Mouse (Mus musculus) neural tube, embryonic 12.5 days (tissue): ENCODE results near the gene Olfr972. TPM values are rescaled to one million over a fixed set of nuclear protein-coding genes. Genes with fewer than 3 reads are reported as not detected.
"Not testable (repeated sequence)": the region's sequence is repeated elsewhere in the genome, so short reads cannot be mapped to it uniquely, and the experiment has no call there.

Experiments
- ATAC-seq: fragments of 200-750 bp; cut with Nextera tagmentation; 2 replicates; pipeline ENCODE4 v1.8.0; 2017; ENCODE audit warnings: low read depth, mild to moderate bottlenecking, moderate TSS enrichment, moderate library complexity; ENCODE audit not compliant: low FRiP score
- H3K27ac ChIP-seq: fragments of 300-500 bp; sonication (generic); 2 replicates; pipeline ENCODE4 v1.5.1; 2016
- H3K27me3 ChIP-seq: fragments of 300-500 bp; sonication (generic); replicated peaks from 2 replicates; pipeline ENCODE4 v1.6.1; 2016; ENCODE audit warnings: mild to moderate bottlenecking
- H3K36me3 ChIP-seq: fragments of 300-500 bp; sonication (generic); 2 replicates; pipeline ENCODE4 v1.6.1; 2016; ENCODE audit warnings: mild to moderate bottlenecking
- H3K4me1 ChIP-seq: fragments of 300-500 bp; sonication (generic); 2 replicates; pipeline ENCODE4 v1.6.1; 2016
- H3K4me2 ChIP-seq: fragments of 300-500 bp; sonication (generic); replicated peaks from 2 replicates; pipeline ENCODE4 v1.6.1; 2016; ENCODE audit warnings: mild to moderate bottlenecking
- H3K4me3 ChIP-seq: fragments of 300-500 bp; sonication (generic); 2 replicates; pipeline ENCODE4 v1.5.1; 2016
- H3K9ac ChIP-seq: fragments of 300-500 bp; sonication (generic); 2 replicates; pipeline ENCODE4 v1.6.1; 2016; ENCODE audit warnings: mild to moderate bottlenecking
- H3K9me3 ChIP-seq: fragments of 300-500 bp; sonication (generic); 2 replicates; pipeline ENCODE4 v1.6.1; 2016; ENCODE audit warnings: mild to moderate bottlenecking
- WGBS: fragments of 180-500 bp; shearing (Covaris S2); methylation state at CpG from one replicate; pipeline ENCODE4 v1.1.7; 2016; 5-methylcytosine and 5-hydroxymethylcytosine counted together
- polyA plus RNA-seq: library from polyadenylated mRNA; unstranded; fragments of >200 nt; fragmentation: Nextera tagmentation; extraction: Ambion mirVana; gene quantifications from 2 replicates; pipeline ENCODE4 v1.2.1, GENCODE M21; 2016

Olfr972 gene
- not detected in 2 replicates for polyA plus RNA-seq

DNA sequence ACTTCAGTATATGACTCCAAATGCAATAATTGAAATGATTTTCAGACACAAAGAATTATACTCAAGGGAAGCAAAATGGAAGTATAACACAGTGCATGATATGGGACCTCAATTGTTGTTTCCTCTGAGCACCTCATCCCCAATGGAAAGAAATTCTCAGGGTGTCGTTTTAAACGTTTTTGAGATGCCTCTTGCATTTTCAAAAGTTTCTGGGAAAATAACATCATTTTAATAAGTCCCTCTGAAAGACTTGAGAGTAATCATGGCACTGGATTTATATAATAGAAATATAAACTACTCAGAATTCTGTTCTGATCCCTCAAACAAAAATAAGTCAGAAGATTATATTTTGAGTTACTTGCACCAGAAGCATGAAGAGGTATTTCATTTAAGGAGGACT lies at the start of gene Olfr972:
Gene Olfr972, plus strand, starts transcription at position 301 of the 400 bp plus-strand sequence.
- Histone ChIP-seq H3K36me3 (no peaks in the 10 kb centered on the region), H3K4me2 (no peak within 1 kb of the TSS), H3K27ac (no peak within 1 kb of the TSS), H3K9ac (no peak within 1 kb of the TSS), H3K4me3 (no peak within 1 kb of the TSS), H3K27me3 (no peaks in the 10 kb centered on the region), H3K9me3 (no peaks in the 10 kb centered on the region), H3K4me1 (no peaks in the 10 kb centered on the region)
- WGBS: 75% methylated on average over 2 of the region's 2 CpGs
- no peak for ATAC-seq

DNA sequence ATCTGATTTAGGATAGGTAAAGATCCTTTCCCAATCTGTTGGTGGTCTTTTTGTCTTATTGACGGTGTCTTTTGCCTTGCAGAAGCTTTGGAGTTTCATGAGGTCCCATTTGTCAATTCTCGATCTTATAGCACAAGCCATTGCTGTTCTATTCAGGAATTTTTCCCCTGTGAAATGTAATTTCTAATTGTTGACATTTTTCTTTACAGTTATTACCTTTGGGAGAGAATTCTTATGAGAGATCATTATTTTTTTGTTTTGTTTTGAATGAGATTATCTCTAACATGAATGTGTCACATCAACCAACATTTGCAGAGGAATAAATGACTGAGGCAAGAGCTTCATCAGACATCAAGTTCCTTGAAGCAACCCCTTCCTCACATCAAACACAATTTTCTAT lies 29.6 kb upstream of the Olfr972 start, which contains the start of gene Olfr971:
Gene Olfr971, plus strand, starts transcription at position 301 of the 400 bp plus-strand sequence.
- not testable (repeated sequence) for H3K4me3 ChIP-seq, H3K27me3 ChIP-seq, H3K27ac ChIP-seq, H3K9ac ChIP-seq, H3K4me1 ChIP-seq, H3K4me2 ChIP-seq, H3K9me3 ChIP-seq, H3K36me3 ChIP-seq, ATAC-seq
- WGBS: 92% methylated on average over 2 of the region's 2 CpGs

GRCm38 (mm10) chr9:39871986-39872385 lies 5.8 kb downstream of the Olfr972 start:
- ATAC-seq, H3K4me1 ChIP-seq, H3K4me2 ChIP-seq, H3K36me3 ChIP-seq, H3K27ac ChIP-seq, H3K4me3 ChIP-seq, H3K9me3 ChIP-seq, H3K9ac ChIP-seq, H3K27me3 ChIP-seq: not testable (repeated sequence)
- WGBS: 91% methylated on average over 1 of the region's 1 CpGs

GRCm38 (mm10) chr9:39877541-39878396 lies 11.5 kb downstream of the Olfr972 start:
- H3K4me2 ChIP-seq, H3K27ac ChIP-seq, H3K9me3 ChIP-seq, H3K4me3 ChIP-seq, H3K4me1 ChIP-seq, H3K27me3 ChIP-seq, H3K9ac ChIP-seq, H3K36me3 ChIP-seq: not testable (repeated sequence)
- WGBS: no CpG with 5 or more reads among the region's 4 CpGs
- peak; percentile 50; the same call in 1 of the 2 replicates for ATAC-seq

DNA sequence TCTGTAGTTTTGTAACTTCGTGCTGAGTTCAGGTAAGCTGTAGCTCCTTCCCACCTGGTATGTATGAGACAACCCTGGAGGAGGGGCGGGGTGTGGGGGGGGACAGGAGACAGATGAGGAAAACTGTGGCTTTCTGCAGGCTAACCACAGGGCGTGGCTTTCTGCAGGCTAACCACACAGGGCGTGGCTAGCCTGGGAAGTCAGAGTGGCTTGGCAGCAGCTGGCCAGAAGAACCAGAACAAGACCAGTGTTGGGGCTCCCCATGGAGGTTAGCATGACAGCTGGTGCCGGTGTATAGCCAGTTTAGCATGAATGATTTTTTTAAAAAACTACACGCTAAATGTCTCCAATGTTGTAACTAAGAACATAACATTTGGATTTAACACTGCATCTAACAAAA lies 38.9 kb downstream of the Olfr972 start:
- H3K9me3 ChIP-seq: no peaks in the 10 kb centered on the region
- H3K27ac ChIP-seq: no peak overlapping the region
- H3K4me1 ChIP-seq: no peaks in the 10 kb centered on the region
- no peak overlapping the region for H3K4me2 ChIP-seq
- H3K4me3 ChIP-seq: no peak overlapping the region
- WGBS: 82% methylated on average over 6 of the region's 6 CpGs
- H3K9ac ChIP-seq: no peak overlapping the region
- no peaks in the 10 kb centered on the region for H3K36me3 ChIP-seq
- ATAC-seq: no peak
- no peaks in the 10 kb centered on the region for H3K27me3 ChIP-seq

- 76% methylated on average over 2 of the region's 2 CpGs for WGBS
- Histone ChIP-seq H3K27ac (no peak within 1 kb of the TSS), H3K27me3 (no peaks in the 10 kb centered on the region), H3K4me3 (no peak within 1 kb of the TSS), H3K4me2 (no peak within 1 kb of the TSS), H3K4me1 (no peaks in the 10 kb centered on the region), H3K9ac (no peak within 1 kb of the TSS), H3K36me3 (no peaks in the 10 kb centered on the region), H3K9me3 (no peaks in the 10 kb centered on the region)
- no peak for ATAC-seq
These were observed 40.8 kb downstream of the Olfr972 start, which contains the start of gene Olfr229 for GRCm38 (mm10) chr9:39907036-39907435. Gene Olfr229, plus strand, starts transcription at chr9:39907336.

DNA sequence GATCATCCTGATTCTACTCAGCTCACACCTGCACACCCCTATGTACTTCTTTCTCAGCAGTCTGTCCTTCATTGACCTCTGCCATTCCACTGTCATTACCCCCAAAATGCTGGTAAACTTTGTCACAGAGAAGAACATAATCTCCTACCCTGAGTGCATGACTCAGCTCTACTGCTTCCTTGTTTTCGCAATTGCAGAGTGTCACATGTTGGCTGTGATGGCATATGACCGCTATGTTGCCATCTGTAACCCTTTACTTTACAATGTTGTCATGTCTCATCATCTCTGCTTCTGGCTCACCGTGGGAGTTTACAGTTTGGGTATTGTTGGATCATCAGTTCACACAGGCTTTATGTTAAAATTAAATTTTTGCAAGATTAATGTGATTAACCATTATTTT lies 43.7 kb downstream of the Olfr972 start:
- Histone ChIP-seq H3K27me3 (no peaks in the 10 kb centered on the region), H3K9ac (no peak overlapping the region), H3K9me3 (no peaks in the 10 kb centered on the region), H3K4me2 (no peak overlapping the region), H3K27ac (no peak overlapping the region), H3K36me3 (no peaks in the 10 kb centered on the region), H3K4me1 (no peaks in the 10 kb centered on the region), H3K4me3 (no peak overlapping the region)
- WGBS: 91% methylated on average over 3 of the region's 3 CpGs
- no peak for ATAC-seq

Other genes starting within 250 kb of the Olfr972 start
- gene Olfr960, start 245.0 kb upstream of the Olfr972 start, polyA plus RNA-seq: not detected in 2 replicates
- not detected in 2 replicates for gene Olfr961, start 221.3 kb upstream of the Olfr972 start, polyA plus RNA-seq
- gene Olfr963, start 199.2 kb upstream of the Olfr972 start, polyA plus RNA-seq: not detected in 2 replicates
- not detected in 2 replicates for gene Olfr149, start 159.3 kb upstream of the Olfr972 start, polyA plus RNA-seq
- not detected in 2 replicates for gene Olfr965, start 155.1 kb upstream of the Olfr972 start, polyA plus RNA-seq
- gene Olfr150, start 135.4 kb upstream of the Olfr972 start, polyA plus RNA-seq: not detected in 2 replicates
- gene Olfr967, start 120.2 kb upstream of the Olfr972 start, polyA plus RNA-seq: not detected in 2 replicates
- gene Olfr968, start 83.2 kb upstream of the Olfr972 start, polyA plus RNA-seq: not detected in 2 replicates
- not detected in 2 replicates for gene Olfr969, start 75.5 kb upstream of the Olfr972 start, polyA plus RNA-seq
- not detected in 2 replicates for gene Olfr970, start 57.6 kb upstream of the Olfr972 start, polyA plus RNA-seq
- gene Olfr971, start 29.5 kb upstream of the Olfr972 start, polyA plus RNA-seq: not detected in 2 replicates
- gene Olfr229, start 40.9 kb downstream of the Olfr972 start, polyA plus RNA-seq: not detected in 2 replicates
- not detected in 2 replicates for gene Olfr974, start 71.1 kb downstream of the Olfr972 start, polyA plus RNA-seq
- 0.11 TPM in 1 of 2 replicates, not detected in the other for gene Olfr975, start 85.6 kb downstream of the Olfr972 start, polyA plus RNA-seq
- not detected in 2 replicates for gene Olfr976, start 94.7 kb downstream of the Olfr972 start, polyA plus RNA-seq
- not detected in 2 replicates for gene Olfr978, start 125.7 kb downstream of the Olfr972 start, polyA plus RNA-seq
- gene Olfr979, start 137.0 kb downstream of the Olfr972 start, polyA plus RNA-seq: not detected in 2 replicates
- gene Olfr980, start 143.2 kb downstream of the Olfr972 start, polyA plus RNA-seq: not detected in 2 replicates
- gene Olfr981, start 155.0 kb downstream of the Olfr972 start, polyA plus RNA-seq: not detected in 2 replicates
- not detected in 2 replicates for gene Olfr982, start 207.4 kb downstream of the Olfr972 start, polyA plus RNA-seq
- not detected in 2 replicates for gene Olfr983, start 227.2 kb downstream of the Olfr972 start, polyA plus RNA-seq
- not detected in 2 replicates for gene Olfr984, start 247.8 kb downstream of the Olfr972 start, polyA plus RNA-seq